Mouse (Mus musculus): Measurements from ENCODE around the gene Gstz1.
"Not testable (repeated sequence)": the region's sequence is repeated elsewhere in the genome, so short reads cannot be mapped to it uniquely, and the experiment has no call there.

Gstz1 gene

DNA sequence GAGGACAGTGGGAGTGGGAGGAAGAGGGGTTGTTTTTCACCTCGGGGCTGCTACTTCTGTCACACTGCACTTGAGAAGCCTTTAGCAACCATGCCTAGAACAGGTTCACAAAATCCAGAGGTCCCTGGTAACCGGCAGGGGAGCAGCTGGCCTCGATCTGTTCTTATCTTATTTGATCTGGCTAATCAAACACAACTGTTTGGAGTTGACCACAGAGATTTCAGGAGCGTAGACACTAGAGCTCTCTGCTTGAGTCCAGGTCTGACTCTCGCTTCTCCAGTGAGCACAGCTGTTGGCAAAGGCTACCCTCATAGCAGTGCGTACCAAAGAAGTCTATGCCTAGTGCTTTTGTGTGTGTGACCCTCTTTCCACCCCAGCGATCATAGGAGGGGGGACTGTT lies 11.1 kb downstream of the Gstz1 start:
- DNase-seq (ENCODE audit: low spot score), result no peak

DNA sequence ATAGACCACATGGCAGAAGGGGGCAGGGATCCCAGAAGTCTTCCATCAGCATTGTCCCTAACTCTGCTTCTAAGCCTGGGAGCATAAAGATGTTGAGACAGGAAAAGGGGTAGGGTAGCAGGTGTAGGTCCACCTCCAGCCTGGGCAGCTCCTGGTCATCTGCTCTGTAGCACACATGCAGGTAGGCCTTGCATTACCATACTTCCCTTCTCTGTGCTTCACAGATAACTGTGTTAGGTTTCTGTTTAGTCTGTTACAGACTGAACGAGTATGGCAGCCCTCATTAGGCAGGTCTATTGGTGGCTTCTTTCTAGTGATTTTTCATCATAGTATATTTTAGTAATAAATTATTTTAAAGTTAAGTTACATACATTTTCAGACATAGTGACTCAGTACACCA lies 13.3 kb downstream of the Gstz1 start:
- DNase-seq (ENCODE audit: low spot score), result no peak

DNA sequence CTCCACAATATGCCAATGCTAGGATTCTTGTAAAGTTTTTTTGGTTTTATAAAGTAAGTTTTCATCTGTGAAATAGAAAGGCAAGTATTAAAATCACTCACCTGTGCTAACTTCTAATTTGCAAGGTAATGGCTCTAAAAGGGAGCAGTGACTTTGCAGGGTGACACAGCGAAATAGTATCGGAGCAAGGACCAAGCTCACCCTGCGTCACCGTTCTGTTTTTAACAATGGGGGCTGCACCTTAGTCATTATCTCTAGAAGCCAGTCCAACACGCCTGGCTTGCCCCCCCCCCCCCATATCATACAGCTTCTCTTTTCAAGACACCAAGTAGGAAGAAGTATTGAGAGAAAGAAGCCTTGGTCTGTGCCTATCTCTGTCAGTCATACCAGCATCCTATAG lies 13.8 kb downstream of the Gstz1 start:
- no peak for DNase-seq (ENCODE audit: low spot score)

DNA sequence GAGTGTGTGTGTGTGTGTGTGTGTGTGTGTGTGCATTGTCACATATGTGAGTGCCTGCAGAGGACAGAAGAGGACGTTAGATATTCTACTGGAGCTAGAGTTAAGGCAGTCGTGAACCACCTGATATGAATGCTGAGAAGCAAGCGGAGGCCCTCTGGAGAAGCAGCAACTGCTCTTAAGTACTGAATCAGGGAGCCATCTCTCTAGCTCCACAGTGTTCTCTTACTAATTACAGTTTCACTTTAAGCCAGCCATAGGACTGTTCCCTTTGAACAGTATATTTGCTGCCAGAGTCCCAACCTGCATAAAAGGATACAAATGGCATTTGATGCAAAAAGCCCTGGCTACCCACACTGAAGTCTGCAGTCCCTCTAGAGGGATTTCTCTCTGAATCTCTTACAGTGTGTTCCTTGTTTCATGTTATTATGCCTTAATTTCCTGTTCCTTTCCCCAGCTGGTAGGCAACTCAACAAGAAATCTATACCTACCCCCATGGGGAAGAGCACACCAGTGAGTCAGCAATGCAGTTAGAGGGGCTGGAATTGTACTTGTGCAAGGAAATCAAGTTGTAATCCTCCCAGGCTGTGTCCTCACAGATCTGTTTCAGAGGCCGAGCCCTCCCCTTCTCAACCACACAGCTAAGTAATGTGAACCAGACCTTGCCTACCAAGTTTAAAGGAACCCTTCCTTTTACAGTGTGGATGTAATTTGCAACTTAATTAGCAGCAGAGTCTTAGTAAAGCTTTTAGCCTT lies 28.4 kb downstream of the Gstz1 start:
- no peak for DNase-seq (ENCODE audit: low spot score)

DNA sequence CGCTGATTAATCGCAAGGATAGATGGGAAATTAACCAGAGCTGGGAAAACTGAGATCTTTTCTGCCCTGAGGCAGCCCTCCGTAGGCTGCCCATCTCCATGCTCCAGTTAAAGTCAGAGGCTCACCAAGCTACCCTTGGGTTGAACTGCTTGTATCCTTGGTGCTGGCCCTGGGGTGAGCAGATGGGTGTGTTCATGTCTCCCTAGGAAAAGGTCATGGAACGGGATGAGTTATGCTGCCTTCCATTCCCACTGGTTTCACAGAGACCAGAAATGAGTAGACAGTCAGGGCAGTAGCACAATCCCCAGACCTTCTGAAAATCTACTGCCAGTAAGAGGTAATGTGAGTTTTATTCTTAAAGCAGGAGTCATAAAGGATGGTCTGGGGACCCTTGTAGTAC lies 30.7 kb downstream of the Gstz1 start:
- no peak for DNase-seq (ENCODE audit: low spot score)

DNA sequence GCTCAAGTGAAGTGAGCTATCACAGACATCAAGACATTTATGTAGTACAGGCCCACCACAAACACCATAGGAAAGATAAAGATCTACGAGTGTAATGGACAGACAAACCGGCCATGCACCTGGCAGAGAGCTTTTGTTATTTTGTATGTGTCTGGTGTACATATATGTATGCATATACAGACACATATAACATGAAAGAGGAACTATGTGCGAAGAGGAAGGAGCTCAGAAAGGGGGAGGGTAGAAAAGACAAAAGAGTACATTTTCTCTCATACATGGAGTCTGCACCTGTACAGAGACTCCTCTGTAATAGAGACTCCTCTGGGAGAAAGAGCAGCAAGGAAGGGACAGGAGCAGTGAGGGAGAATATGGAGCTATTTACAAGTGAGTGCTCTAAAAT lies 46.0 kb downstream of the Gstz1 start:
- DNase-seq (ENCODE audit: low spot score), result no peak

DNA sequence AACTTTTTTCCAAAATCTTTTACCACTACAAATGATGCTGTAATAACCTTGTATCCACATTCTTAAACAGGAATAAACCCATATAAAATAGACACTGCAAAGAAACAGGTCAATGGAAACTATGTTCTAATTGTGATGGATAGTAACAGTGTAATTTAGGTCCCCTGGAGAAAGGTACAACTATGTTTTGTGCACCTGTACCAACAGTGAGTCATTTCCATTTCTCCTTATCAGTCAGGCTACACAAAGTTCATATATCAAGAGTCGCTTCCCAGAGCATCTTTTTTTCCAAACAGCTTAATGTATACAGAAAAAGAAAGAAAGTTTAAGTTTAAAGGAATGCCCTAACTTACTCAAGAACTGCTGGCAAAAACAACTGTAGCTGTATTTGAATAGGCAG lies 48.1 kb downstream of the Gstz1 start:
- no peak for DNase-seq (ENCODE audit: low spot score)

DNA sequence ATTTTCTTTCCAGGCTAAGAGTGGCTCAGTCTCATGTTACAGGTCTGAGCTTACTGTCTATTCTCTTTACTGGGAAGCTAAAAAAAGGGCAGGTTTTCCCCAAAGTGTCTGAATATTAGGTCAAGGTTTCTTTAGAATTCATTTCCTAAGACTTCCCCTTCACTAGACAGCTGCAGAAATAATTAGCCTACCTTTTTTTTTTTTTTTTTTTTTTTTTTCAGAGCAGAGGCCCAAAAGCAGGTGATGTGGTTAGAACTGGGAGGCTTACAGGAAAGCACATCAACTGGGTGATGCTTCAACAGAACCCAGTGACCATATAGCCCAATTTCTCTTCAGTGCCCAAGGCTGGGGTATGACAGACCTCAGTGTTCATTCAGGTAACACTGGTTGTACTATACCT lies 49.3 kb downstream of the Gstz1 start:
- DNase-seq (ENCODE audit: low spot score), result no peak

DNA sequence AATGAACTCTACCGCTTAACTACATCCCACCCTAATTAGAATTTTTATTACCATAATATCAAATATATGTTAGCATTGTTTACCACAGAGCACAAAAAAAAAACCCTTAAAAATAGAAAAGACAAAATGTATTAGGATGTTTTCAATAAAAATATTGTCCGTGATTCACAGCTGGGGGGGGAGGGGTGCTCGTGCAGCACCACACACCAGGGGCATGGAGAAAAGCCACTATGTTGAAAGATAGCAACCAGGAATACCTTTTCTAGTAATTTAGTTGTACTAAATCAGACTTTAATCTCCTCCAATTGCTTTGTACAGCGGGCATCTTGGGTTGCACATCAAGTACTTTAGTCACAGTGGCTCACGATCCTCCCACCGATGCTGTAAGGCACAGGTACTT lies 51.8 kb downstream of the Gstz1 start:
- no peak for DNase-seq (ENCODE audit: low spot score)

DNA sequence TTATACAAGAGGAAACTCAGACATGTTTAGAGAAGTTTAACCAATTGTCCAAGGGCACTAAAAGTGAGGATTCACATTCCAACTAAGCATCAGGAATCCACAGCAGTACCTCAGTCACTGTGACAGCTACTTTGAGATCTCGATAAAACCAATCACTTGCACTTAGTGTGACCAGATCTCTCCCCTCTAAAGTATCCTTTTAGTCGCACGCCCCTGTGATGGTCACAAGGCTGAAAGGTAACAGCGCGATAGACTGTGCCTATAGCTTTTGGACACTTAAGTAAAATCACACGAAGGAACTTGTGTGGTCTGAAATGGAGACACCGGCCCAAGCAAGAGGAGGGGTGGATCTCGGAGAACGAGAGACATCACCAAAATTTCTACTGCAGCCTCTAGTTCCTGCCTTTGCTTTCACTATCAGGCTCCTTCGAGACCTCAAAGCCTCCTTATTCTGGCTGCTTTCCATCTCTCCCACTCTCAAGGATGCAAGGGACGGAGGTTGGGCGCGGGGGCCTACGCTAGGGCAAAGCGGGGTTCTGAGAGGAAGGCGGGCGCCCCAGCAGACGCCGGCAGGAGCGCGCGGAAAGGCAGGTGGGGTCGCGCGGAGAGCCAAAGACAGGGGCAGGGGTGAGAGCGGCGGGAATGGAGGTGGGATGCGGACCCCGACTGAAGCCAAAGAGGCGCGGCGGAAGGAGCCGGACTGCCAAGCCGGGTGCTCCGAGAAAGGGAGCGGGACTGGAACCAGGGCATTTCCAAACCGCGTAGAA lies 52.4 kb downstream of the Gstz1 start, which contains the start of gene Samd15:
Gene Samd15 (plus strand): TSS at position 518 of the 767 bp plus-strand sequence.
- DNase-seq (ENCODE audit: low spot score), result peak; percentile 43

DNA sequence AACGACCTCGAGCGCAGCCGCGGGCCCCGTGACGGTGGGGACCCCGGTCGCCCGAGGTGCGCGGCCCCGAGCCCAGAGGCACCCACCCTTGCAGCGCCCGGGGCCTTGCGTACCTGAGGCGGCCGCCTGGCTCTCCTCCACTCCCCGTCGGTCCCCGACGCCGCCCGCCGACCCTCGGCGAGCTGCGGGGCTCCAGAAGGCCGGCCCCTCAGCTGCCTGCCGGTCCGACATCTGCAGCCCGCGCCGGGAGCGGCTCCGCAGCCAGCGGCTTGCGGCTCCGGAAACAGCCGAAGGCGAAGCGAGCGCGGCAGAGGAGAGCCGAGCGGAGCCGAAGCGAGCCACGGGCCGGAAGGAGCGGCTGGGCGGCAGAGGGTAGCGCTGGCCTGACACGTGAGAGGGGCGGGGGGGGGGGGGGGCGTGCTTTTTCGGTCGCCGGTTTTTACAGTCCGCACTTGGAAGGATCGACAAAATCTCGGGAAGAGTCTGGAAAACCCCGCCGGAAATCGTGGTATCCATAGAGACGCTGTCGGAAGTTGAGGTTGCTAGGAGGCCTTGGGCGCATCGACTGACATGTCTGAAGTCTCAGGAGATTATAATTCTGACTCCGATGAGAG lies 53.1 kb downstream of the Gstz1 start, which contains the start of gene Tmed8:
Gene Tmed8 (minus strand): TSS at position 482 of the 614 bp plus-strand sequence.
- peak; percentile 80 for DNase-seq (ENCODE audit: low spot score)

DNA sequence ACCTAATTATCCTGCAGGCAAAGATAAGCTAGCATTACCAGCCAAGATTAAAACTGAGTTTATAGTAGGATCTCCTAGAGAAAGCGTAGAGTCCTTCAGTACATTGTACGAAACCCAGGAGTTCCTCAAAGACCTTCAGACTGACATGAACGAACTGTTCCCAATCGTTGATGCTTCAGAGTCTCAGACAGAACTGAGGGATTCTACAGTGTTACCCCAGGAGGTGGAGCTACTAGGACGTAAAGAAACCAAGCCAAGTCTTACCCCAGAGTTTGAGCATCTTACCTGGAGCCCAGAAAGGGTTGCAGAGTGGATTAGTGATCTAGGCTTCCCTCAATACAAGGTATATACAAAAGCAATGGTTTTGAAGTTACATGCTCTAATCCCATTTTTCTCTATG lies 54.7 kb downstream of the Gstz1 start:
- no peak for DNase-seq (ENCODE audit: low spot score)

DNA sequence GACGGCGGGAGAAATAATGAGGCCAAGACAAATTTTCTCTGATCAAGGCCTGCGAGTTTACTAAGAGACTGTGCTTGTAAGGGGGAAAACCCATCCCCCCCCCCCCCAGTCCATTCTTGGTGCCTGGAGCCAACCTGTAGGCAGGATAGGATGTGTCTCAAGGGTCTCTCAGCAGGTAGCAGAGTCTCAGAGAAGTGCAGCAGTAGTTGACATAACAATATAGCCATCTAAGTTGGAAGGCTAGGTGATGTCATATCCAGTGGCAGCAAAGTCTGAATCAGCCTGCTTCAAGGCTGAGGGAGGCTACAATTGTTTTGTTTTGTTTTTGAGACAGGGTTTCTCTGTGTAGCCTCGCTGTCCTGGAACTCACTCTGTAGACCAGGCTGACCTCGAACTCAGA lies 58.8 kb downstream of the Gstz1 start:
- not testable (repeated sequence) for DNase-seq (ENCODE audit: low spot score)

DNA sequence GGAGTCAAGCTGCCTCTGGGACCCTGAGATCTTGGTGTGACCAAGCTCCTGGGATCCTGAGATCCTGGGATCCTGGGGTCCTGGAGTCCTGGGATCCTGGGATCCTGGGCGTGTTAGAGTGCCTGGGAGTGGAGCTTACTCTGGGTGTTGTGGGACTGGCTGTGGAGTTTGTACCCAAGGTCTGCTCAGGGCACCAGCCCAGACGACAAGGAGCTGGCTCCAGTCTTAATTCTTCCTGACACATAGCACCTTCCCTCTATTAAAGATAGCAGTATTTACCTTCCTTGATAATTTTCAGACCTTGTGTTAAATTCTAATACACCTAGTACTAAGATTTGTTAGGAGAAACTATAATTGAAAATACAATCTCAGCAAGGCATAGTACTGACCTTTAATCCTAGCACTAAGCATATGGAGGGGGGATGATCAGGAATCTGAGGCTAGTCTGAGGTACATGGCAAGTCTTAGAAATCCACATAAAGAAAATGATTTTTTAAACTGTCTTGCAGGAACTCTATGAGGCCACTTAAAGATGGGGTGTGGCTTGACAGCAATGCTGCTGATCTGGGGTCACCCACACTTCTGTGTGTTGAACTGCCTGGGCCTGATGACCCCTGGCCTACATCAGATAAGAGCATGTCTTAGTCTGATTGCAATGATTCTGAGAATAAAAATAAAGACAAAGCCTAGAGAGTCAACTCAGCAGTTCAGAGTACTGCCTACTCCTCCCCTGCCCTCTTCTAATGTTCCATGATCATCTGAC lies 66.1 kb downstream of the Gstz1 start:
- no peak for DNase-seq (ENCODE audit: low spot score)

Measured in ovary, postnatal 36 days (tissue).